Mouse (Mus musculus) forebrain, embryonic 15.5 days (tissue): Measurements from ENCODE around the gene Cass4. TPM values are rescaled to one million over a fixed set of nuclear protein-coding genes. Genes with fewer than 3 reads are reported as not detected.
A peak's percentile ranks its signal among the peaks of the same experiment; 100 is the strongest.

ENCODE experiments used
- ATAC-seq: fragments of 200-750 bp; cut with Nextera tagmentation; replicated peaks from 2 replicates; pipeline ENCODE4 v1.8.0; 2017; ENCODE audit warnings: mild to moderate bottlenecking, moderate TSS enrichment, moderate library complexity
- H3K27ac ChIP-seq: fragments of 300-500 bp; sonication (generic); replicated peaks from 2 replicates; pipeline ENCODE4 v1.5.1; 2015; ENCODE audit warnings: mild to moderate bottlenecking, inconsistent platforms
- H3K27me3 ChIP-seq: fragments of 300-500 bp; sonication (generic); 2 replicates; pipeline ENCODE4 v1.6.1; 2015; ENCODE audit warnings: inconsistent platforms
- H3K36me3 ChIP-seq: fragments of 300-500 bp; sonication (generic); 2 replicates; pipeline ENCODE4 v1.6.1; 2015; ENCODE audit warnings: mild to moderate bottlenecking, inconsistent platforms
- H3K4me1 ChIP-seq: fragments of 300-500 bp; sonication (generic); 2 replicates; pipeline ENCODE4 v1.6.1; 2015; ENCODE audit warnings: inconsistent platforms
- H3K4me2 ChIP-seq: fragments of 300-500 bp; sonication (generic); replicated peaks from 2 replicates; pipeline ENCODE4 v1.6.1; 2015; ENCODE audit warnings: mild to moderate bottlenecking, inconsistent platforms
- H3K4me3 ChIP-seq: fragments of 300-500 bp; sonication (generic); 2 replicates; pipeline ENCODE4 v1.5.1; 2015; ENCODE audit warnings: mild to moderate bottlenecking, inconsistent platforms
- H3K9ac ChIP-seq: fragments of 300-500 bp; sonication (generic); replicated peaks from 2 replicates; pipeline ENCODE4 v1.6.1; 2015; ENCODE audit warnings: mild to moderate bottlenecking, inconsistent platforms
- H3K9me3 ChIP-seq: fragments of 300-500 bp; sonication (generic); 2 replicates; pipeline ENCODE4 v1.6.1; 2016; ENCODE audit warnings: inconsistent platforms
- WGBS: fragments of 180-500 bp; shearing (Covaris S2); methylation state at CpG from one replicate; pipeline ENCODE4 v1.1.7; 2015; ENCODE audit warnings: mixed read lengths; 5-methylcytosine and 5-hydroxymethylcytosine counted together
- polyA plus RNA-seq: library from polyadenylated mRNA; unstranded; fragments of >200 nt; fragmentation: Nextera tagmentation; extraction: Ambion mirVana; gene quantifications from 2 replicates; pipeline ENCODE4 v1.2.1, GENCODE M21; 2015

Gene Cass4
- polyA plus RNA-seq, 1 experiment from 2014 or later: 0.05 TPM

DNA sequence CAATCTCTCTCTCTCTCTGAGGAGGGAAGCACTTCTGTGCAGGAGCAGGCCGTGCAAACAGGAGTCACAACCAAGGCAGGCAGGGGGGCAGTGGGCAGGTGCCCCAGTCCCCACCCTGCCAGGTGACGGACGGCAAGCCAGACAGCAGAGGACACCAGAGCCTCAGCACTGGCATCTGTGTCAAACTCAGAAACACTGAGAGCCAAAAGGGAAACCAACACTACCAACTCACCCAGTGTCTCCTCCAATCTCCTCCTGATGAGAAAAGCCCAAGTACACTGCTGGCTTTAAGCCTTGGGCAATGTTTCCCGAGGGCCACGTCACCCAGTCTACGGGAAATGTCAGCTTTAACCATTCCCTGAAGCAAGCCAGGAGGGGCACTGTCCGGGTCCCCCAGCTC lies 30.4 kb upstream of the Cass4 start:
- H3K4me1 ChIP-seq: peaks cover 7% of the 10 kb centered on the region; the same call in 1 of the 2 replicates
- H3K36me3 ChIP-seq: peaks cover 26% of the 10 kb centered on the region; the same call in 1 of the 2 replicates
- ATAC-seq: no peak
- no peak overlapping the region for H3K27ac ChIP-seq
- H3K9ac ChIP-seq: no peak overlapping the region
- H3K4me3 ChIP-seq: no peak overlapping the region
- 86% methylated on average over 7 of the region's 7 CpGs for WGBS
- no peaks in the 10 kb centered on the region for H3K27me3 ChIP-seq
- H3K4me2 ChIP-seq: no peak overlapping the region
- H3K9me3 ChIP-seq: no peaks in the 10 kb centered on the region

DNA sequence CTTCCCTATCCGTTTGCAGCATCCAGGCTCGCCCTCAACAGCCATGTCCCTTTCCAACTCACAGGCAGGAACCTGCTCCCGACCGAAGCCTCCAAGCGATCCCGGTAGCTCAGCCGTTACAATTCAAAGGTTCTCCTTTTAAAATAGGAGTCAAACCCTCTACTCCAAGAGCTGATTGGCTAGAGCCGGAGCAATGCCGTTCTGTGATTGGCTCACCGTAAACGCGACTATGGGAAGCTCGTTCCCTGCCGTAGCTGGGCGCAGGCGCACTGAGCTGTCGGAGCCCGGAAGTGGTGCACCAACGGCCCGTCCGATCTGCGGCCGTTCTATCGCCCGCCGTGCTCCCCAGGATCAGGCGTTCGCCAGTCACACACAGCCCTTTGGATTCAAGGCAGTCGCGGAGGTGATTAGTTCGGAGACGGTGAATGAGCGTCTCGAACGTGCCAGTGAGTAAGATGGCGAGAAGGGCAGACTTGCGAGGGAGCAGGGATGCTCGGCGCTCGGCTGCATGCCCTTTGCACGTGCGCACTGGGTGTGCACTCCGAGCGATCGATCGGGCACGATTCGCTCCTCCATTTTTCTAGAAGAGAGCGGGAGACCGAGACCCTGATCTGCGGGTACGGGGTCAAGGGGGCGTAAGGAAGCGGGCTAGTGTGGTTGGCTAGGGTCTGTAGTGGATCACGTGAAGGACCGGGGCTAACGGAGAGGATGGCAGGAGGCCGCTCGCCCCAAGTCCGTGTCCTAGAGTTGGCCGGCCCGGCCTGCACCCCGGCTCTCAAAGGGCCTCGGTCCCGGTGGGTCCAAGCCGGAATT lies 23.0 kb upstream of the Cass4 start, which contains the start of the genes Aurka and Cstf1:
Gene Aurka (minus strand): TSS at position 125 of the 813 bp plus-strand sequence.
Gene Cstf1 (plus strand): TSS at position 271 of the 813 bp plus-strand sequence.
- peak; percentile 99 for ATAC-seq
- H3K36me3 ChIP-seq: peaks cover 27% of the 10 kb centered on the region
- peak within 1 kb of the TSS; percentile 76 for H3K4me2 ChIP-seq
- peak within 1 kb of the TSS; percentile 82 for H3K27ac ChIP-seq
- under 1% methylated on average over 62 of the region's 66 CpGs for WGBS
- no peaks in the 10 kb centered on the region for H3K27me3 ChIP-seq
- no peaks in the 10 kb centered on the region for H3K9me3 ChIP-seq
- H3K9ac ChIP-seq: peak within 1 kb of the TSS; percentile 92
- peaks cover 33% of the 10 kb centered on the region for H3K4me1 ChIP-seq
- H3K4me3 ChIP-seq: peak within 1 kb of the TSS; percentile 88

DNA sequence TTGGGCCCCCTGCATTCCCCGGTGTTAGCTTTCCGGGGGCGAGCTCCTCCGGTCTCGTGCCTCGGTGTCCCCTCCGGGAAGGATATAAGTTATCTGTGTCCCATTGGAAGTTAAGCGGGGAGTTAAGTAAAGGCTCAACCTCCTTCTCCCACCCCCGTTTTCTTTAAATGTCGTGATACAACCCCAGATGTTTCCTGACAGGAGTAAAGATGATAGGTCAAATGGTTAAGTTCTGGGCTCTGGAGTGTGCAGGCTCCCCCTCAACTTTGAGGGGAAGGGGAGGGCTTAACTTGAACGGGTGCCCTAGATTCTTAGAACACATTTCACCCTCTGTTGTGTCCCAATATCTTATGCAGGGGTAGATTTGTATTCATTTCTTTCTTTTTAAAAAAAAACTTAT lies 22.3 kb upstream of the Cass4 start:
- Histone ChIP-seq H3K9ac (peak overlapping the region; percentile 92), H3K36me3 (peaks cover 33% of the 10 kb centered on the region), H3K27me3 (no peaks in the 10 kb centered on the region), H3K4me1 (peaks cover 33% of the 10 kb centered on the region), H3K4me2 (peak overlapping the region; percentile 67), H3K27ac (peak overlapping the region; percentile 82), H3K9me3 (no peaks in the 10 kb centered on the region), H3K4me3 (peak overlapping the region; percentile 88)
- WGBS: 0% methylated on average over 11 of the region's 11 CpGs
- ATAC-seq: no peak

DNA sequence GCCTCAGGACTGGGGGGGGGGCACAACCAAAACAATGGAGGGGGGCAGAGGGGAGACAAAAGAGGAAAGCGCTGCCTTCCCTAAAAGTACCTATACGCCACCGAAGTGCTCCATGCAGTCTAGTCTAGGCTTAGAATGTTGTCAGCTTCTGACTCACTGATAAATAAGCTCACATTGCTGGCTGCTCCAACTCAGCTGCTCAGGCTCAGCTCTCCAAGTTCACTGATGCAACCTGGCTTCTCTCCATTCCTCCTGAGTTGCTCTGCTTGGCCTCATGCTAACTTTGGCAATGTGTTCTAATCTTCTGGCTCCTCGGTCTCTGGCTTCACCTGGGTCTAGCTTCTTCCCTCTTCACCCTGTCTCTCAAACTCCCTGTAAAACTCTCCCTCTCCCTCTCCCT lies 17.0 kb upstream of the Cass4 start:
- Histone ChIP-seq H3K36me3 (peaks cover 80% of the 10 kb centered on the region), H3K27ac (no peak overlapping the region), H3K4me2 (no peak overlapping the region), H3K4me3 (no peak overlapping the region), H3K4me1 (peaks cover 12% of the 10 kb centered on the region), H3K9ac (no peak overlapping the region), H3K9me3 (no peaks in the 10 kb centered on the region), H3K27me3 (no peaks in the 10 kb centered on the region)
- 95% methylated on average over 4 of the region's 4 CpGs for WGBS
- ATAC-seq: no peak

DNA sequence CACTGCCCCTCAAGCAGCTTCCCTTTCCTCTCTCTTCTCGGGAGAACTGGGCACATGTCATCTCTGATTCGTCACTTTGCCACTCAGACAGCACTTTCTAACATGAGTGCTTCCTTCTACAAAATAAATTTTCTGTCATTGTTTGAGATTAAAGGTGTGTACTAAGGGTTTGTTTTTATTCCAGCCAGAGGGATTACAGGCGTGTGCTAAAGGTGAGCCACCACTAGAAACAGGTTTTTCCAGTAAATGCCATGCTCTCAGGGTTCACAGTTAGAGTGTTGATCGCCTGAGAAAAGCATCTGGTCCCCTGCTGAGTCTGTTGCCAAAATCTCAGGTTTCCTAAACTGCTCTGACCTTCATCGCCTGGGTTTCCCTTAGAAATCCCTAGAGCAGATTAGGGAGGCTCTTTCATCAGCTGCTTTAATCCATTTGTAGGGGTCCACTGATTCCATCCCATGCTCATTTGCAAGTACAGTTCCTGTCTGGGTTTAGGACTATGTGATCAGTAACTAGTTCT lies 16.5 kb upstream of the Cass4 start:
- Histone ChIP-seq H3K27ac (no peak overlapping the region), H3K4me3 (no peak overlapping the region), H3K27me3 (no peaks in the 10 kb centered on the region), H3K9ac (no peak overlapping the region), H3K4me2 (no peak overlapping the region), H3K4me1 (peaks cover 7% of the 10 kb centered on the region), H3K9me3 (no peaks in the 10 kb centered on the region), H3K36me3 (peaks cover 85% of the 10 kb centered on the region)
- ATAC-seq: no peak
- 67% methylated on average over 5 of the region's 5 CpGs for WGBS

DNA sequence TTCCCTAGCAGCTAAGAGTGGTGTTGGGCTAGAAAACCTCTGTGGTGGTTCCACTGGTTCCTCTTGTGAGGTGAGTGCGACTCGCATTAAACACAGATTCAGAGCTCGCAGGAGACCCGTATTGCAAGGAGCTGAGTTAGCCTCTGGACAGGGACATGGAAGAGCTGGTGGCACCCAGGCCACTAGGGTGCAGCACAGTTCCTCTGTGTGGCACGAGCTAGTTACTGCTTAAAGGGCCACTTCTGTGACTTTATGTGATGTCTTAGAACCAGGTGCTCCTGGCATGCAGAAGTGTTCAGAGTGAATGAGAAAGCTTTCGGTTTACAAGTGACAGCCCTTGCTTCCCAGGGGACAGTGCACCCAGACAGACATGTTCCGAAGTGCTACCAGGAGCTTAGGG lies 15.3 kb upstream of the Cass4 start:
- Histone ChIP-seq H3K9me3 (no peaks in the 10 kb centered on the region), H3K4me1 (no peaks in the 10 kb centered on the region), H3K4me2 (no peak overlapping the region), H3K27ac (no peak overlapping the region), H3K27me3 (no peaks in the 10 kb centered on the region), H3K4me3 (no peak overlapping the region), H3K36me3 (peaks cover 91% of the 10 kb centered on the region), H3K9ac (no peak overlapping the region)
- WGBS: 73% methylated on average over 7 of the region's 7 CpGs
- no peak for ATAC-seq

DNA sequence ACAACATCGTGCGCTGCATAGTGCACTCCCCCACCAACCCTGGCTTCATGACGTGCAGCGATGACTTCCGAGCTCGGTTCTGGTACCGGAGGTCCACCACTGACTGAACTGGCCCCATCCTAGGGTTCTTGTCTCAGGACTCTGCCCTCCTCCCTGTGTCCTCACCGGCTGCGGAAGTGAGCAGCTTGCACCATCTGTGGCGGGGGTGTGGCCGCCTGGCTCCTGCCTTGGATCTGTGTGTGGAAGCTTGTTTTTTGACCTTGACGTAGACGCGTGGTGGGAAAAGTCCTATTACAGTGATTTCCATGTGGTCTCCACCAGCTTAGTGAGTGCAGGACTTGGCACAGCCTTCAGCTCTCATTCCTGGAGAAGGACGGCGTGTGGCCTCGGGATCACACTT lies 13.1 kb upstream of the Cass4 start:
- 96% methylated on average over 17 of the region's 17 CpGs for whole genome bisulfite sequencing
- Histone ChIP-seq H3K4me3 (no peak overlapping the region), H3K36me3 (peaks cover 71% of the 10 kb centered on the region), H3K4me2 (no peak overlapping the region), H3K27ac (no peak overlapping the region), H3K9ac (no peak overlapping the region), H3K9me3 (no peaks in the 10 kb centered on the region), H3K27me3 (no peaks in the 10 kb centered on the region), H3K4me1 (no peaks in the 10 kb centered on the region)
- ATAC-seq: no peak

DNA sequence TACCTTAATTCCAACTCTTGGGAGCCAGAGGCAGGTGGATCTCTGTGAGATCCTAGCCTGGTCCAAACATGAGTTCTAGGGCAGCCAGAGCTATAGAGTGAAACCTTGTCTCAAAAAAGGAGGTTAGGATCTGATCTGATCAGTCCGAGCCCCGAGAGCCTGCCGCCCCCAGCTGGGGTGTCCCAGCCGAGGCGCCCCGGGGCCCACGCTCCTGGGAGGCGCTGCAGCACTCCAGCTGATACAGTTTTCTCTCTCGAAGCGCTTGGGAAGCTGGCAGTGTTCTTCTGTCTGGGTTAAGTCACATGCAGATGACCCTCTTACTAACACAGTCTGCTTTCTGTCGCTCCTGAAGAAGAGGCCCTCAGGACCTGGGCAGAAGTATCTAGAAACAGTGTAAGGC lies 12.3 kb upstream of the Cass4 start:
- Histone ChIP-seq H3K4me3 (no peak overlapping the region), H3K36me3 (peaks cover 62% of the 10 kb centered on the region), H3K9ac (no peak overlapping the region), H3K27me3 (no peaks in the 10 kb centered on the region), H3K4me1 (no peaks in the 10 kb centered on the region), H3K27ac (no peak overlapping the region), H3K4me2 (no peak overlapping the region), H3K9me3 (no peaks in the 10 kb centered on the region)
- ATAC-seq: no peak
- 92% methylated on average over 11 of the region's 11 CpGs for WGBS

DNA sequence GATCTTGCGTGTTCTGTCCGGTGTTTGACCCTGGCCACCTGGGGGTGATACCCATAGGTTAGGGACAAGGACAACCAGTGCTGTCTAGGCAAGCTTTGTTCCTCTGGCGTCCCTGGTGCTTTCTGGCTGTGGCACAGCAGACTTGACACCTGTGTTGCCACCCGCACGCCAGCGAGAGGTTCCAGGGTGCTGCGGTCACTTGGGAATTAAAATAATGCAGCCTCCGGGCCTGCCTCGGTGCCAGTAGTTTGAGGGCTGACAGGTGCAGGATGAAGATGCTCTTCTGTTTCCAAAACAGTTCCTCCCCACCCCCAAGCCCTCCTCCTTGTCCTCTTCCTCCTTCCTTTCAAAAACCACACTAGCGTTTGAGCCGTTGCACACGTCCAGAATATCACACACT lies 11.7 kb upstream of the Cass4 start:
- no peak for ATAC-seq
- no peaks in the 10 kb centered on the region for H3K27me3 ChIP-seq

DNA sequence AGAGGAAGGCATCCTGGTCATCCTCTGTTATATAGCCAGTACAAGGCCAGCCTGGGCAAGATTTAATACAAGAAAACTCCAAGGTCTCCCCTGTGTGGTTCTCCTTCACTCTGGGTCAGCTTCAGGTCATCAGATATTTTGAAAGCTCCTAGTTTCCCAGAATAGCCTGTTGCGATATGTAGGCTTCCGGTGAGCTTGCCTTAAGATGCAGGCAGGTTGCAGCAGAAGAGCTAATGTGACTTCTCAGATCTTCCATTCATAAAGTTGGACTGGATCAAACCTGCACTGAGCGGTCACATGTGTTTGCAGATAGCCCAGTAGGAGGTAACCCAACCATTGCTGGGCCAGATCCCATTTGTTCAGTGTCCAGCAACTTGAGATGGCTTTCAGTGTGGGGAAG lies 8.9 kb upstream of the Cass4 start:
- Histone ChIP-seq H3K27me3 (no peaks in the 10 kb centered on the region), H3K9ac (no peak overlapping the region), H3K4me3 (no peak overlapping the region), H3K9me3 (no peaks in the 10 kb centered on the region), H3K27ac (no peak overlapping the region), H3K4me2 (no peak overlapping the region), H3K36me3 (peaks cover 31% of the 10 kb centered on the region), H3K4me1 (no peaks in the 10 kb centered on the region)
- ATAC-seq: no peak
- 90% methylated on average over 3 of the region's 3 CpGs for WGBS

More for the DNA sequence above, 11.7 kb upstream of the Cass4 start:
- WGBS: 93% methylated on average over 12 of the region's 12 CpGs
- no peak overlapping the region for H3K4me3 ChIP-seq
- no peaks in the 10 kb centered on the region for H3K9me3 ChIP-seq
- no peak overlapping the region for H3K4me2 ChIP-seq
- no peaks in the 10 kb centered on the region for H3K4me1 ChIP-seq
- H3K9ac ChIP-seq: no peak overlapping the region
- no peak overlapping the region for H3K27ac ChIP-seq
- H3K36me3 ChIP-seq: peaks cover 59% of the 10 kb centered on the region

DNA sequence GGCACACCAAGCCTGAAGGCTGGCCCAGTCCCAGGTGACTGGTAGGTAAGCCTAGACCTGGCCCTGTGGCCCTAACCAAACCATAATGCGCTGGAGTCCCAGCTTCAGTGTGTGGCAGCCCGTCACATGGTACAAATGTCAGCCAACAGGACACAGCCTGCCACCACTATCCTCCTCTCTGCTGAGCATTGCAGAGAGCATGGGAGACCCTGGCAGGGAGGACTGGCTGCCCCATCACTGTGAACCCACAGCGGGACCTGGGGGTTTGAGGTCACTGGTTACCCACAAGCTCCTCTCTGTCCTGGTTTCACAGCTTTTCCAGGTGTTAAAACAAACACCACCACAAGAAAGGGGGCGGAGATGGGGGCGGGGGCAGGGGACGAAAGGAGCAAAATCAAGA lies 3.3 kb upstream of the Cass4 start:
- WGBS: 53% methylated on average over 6 of the region's 6 CpGs
- no peaks in the 10 kb centered on the region for H3K9me3 ChIP-seq
- ATAC-seq: no peak

DNA sequence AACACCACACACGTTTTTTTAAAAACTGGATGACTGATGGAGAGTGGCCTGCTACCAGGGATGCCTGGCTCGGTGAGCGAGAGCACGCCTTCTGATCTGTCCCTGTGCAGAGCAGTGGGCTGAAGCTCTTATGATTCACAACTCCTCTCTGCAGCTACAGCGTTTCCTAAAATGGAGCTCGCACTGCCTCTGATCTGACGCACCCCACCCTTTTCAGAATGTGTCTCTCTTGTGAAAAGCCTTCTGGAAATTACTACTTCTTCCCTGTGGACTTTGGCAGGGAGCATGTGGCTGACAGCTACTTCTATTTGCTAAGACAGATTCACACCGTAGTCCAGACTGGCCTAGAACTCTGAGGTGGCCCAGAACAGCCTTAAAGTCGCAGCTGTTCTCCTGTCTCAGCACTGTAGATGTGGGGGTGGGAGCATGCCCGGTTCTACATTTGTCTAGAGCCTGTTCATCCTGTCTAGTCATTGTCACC lies 1.5 kb upstream of the Cass4 start:
- Histone ChIP-seq H3K4me1 (no peaks in the 10 kb centered on the region), H3K4me3 (no peak overlapping the region), H3K9me3 (no peaks in the 10 kb centered on the region), H3K27me3 (no peaks in the 10 kb centered on the region), H3K4me2 (no peak overlapping the region), H3K9ac (no peak overlapping the region), H3K27ac (no peak overlapping the region), H3K36me3 (no peaks in the 10 kb centered on the region)
- no peak for ATAC-seq
- 75% methylated on average over 10 of the region's 10 CpGs for WGBS

More for the DNA sequence above, 3.3 kb upstream of the Cass4 start:
- Histone ChIP-seq H3K4me1 (no peaks in the 10 kb centered on the region), H3K4me2 (no peak overlapping the region), H3K36me3 (no peaks in the 10 kb centered on the region), H3K27me3 (no peaks in the 10 kb centered on the region), H3K9ac (no peak overlapping the region), H3K27ac (no peak overlapping the region), H3K4me3 (no peak overlapping the region)
